Mouse (Mus musculus) ES-Bruce4 (cell line): ENCODE measurements around the gene Olfr195. TPM values are rescaled to one million over a fixed set of nuclear protein-coding genes. Genes with fewer than 3 reads are reported as not detected.
"Not testable (repeated sequence)": the region's sequence is repeated elsewhere in the genome, so short reads cannot be mapped to it uniquely, and the experiment has no call there.

Experiments used
- H3K27ac ChIP-seq: 2 replicates; pipeline ENCODE4 v1.5.1; 2012; ENCODE audit warnings: low read length, inconsistent platforms; ENCODE audit not compliant: insufficient read depth
- H3K27me3 ChIP-seq: 2 replicates; pipeline ENCODE4 v1.6.1; 2012; ENCODE audit warnings: mild to moderate bottlenecking, low read length, inconsistent platforms; ENCODE audit not compliant: control insufficient read depth, poor library complexity, insufficient read depth, severe bottlenecking
- H3K36me3 ChIP-seq: 2 replicates; pipeline ENCODE4 v1.6.1; 2012; ENCODE audit warnings: inconsistent platforms, mild to moderate bottlenecking, low read length, moderate library complexity; ENCODE audit not compliant: control insufficient read depth, poor library complexity, insufficient read depth, severe bottlenecking
- H3K4me1 ChIP-seq: one replicate; pipeline ENCODE4 v1.8.1; 2011; ENCODE audit warnings: low read length; ENCODE audit not compliant: control insufficient read depth, insufficient read depth
- H3K4me3 ChIP-seq: 2 replicates; pipeline ENCODE4 v1.5.1; 2011; ENCODE audit warnings: low read depth, mild to moderate bottlenecking, low read length
- H3K9ac ChIP-seq: 2 replicates; pipeline ENCODE4 v1.6.1; 2012; ENCODE audit warnings: low read depth, mild to moderate bottlenecking, inconsistent platforms; ENCODE audit not compliant: poor library complexity, severe bottlenecking
- H3K9me3 ChIP-seq: replicated peaks from 2 replicates; pipeline ENCODE4 v1.6.1; 2012; ENCODE audit warnings: mild to moderate bottlenecking, low read length, inconsistent platforms; ENCODE audit not compliant: control insufficient read depth, poor library complexity, insufficient read depth, severe bottlenecking
- CTCF ChIP-seq: IDR thresholded peaks from one replicate; pipeline ENCODE4 v1.8.1; 2011; ENCODE audit warnings: low read depth, low read length
- EP300 ChIP-seq: IDR thresholded peaks from 2 replicates; pipeline ENCODE4 v1.6.1; 2011; ENCODE audit warnings: low read depth, low read length; ENCODE audit not compliant: insufficient read depth
- POLR2A ChIP-seq: IDR thresholded peaks from one replicate; pipeline ENCODE4 v1.8.1; 2011; ENCODE audit warnings: low read length; ENCODE audit not compliant: insufficient read depth
- polyA plus RNA-seq: library from polyadenylated mRNA; stranded (reverse); fragments of >200 nt; gene quantifications from 2 replicates; pipeline ENCODE4 v1.2.4, GENCODE M21; 2011; ENCODE audit warnings: low read depth; ENCODE audit not compliant: missing spikeins, insufficient read depth, insufficient read length

Olfr195 gene
- polyA plus RNA-seq = not detected in 2 replicates

DNA sequence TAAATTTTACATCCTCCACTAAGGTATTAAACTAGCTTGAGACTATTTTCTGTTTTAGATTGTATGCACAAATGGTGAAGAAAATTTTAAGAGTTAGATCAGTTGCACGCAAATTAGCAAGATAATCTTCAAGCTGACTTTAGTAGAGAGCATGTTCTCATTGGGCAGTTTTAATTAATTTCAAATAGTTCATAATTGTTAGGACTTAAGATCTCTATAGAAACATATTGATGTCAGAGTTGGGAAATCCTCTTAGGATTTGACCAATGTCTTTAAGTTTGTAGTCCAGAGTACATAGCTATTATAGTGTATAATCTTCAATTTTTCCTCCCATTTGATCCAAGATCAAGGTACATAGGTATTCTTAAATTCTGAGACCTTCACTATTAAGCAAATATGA is at the start of gene Olfr195:
TSS of gene Olfr195 (plus strand) at position 301 of the 400 bp plus-strand sequence.
- Histone ChIP-seq H3K36me3 (no peaks in the 10 kb centered on the region), H3K27ac (no peak within 1 kb of the TSS), H3K9ac (no peak within 1 kb of the TSS), H3K27me3 (no peaks in the 10 kb centered on the region), H3K4me1 (no peaks in the 10 kb centered on the region), H3K4me3 (no peak within 1 kb of the TSS), H3K9me3 (no peaks in the 10 kb centered on the region; the same call in 1 of the 2 replicates)
- TF ChIP-seq EP300 (no peak), POLR2A (no peak), CTCF (no peak)

DNA sequence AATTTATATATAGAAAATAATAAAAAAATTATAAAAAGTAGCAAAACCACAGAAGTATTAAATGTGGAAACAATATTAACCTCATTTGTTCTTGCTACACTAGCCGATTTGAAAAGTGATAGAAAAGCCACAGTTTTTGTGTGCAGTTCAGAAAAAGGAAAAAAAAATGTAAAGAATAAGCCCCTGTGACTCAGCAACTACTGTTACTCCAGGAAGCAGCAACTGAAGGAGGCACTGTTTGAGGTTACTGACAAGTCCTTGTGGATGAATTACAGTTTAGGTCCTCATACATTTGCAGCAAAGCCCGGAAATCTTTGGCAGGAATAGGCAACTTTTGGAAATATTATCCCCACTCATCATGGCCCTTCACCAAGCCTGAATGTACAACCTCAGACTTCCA is 41.5 kb upstream of the Olfr195 start:
- no peak overlapping the region for H3K27ac ChIP-seq
- H3K4me1 ChIP-seq = no peaks in the 10 kb centered on the region
- no peak overlapping the region for H3K4me3 ChIP-seq
- no peaks in the 10 kb centered on the region for H3K36me3 ChIP-seq
- no peaks in the 10 kb centered on the region for H3K27me3 ChIP-seq
- H3K9ac ChIP-seq = no peak overlapping the region
- no peaks in the 10 kb centered on the region for H3K9me3 ChIP-seq
- TF ChIP-seq CTCF = no peak
- TF ChIP-seq EP300 = no peak
- TF ChIP-seq POLR2A = no peak

DNA sequence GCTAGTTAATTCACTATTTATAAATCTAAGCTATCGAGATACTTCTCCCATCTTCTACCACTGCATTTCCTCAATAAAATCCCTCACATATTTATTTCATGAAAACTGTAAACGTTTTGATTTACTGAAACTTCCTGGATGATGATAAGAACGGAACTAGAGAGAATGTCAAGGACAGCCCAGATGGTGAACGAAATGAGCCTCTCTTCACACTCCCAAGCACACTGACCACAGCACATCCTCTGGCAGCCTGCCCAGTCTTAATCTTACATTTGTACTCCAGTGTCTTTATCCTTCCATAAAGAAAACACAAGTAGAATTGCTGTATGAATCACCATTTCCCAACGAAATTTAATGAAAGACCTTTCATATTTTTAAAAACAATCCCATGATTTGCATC is 38.3 kb upstream of the Olfr195 start:
- not testable (repeated sequence) for H3K9me3 ChIP-seq, H3K27me3 ChIP-seq, H3K4me3 ChIP-seq, H3K27ac ChIP-seq, H3K36me3 ChIP-seq, H3K4me1 ChIP-seq, H3K9ac ChIP-seq

DNA sequence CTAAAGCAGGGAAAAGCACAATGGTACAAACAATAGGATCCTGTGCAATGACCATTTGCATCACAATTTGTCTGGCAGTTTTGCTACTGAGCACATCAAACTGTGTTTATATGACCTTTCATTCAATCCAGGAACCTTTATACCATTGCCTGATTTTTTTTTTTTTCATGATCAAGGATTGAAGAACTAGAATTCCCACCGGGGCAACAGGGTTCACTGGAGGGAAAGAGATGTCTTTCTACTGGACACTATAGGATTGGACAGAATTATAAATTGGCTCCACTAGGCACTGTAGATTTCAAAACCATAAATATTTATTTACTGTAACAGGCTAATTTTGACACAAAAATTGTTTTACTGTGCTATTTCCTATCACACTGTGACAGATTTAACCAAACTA is 35.1 kb upstream of the Olfr195 start, which contains the start of gene Olfr193:
TSS of gene Olfr193 (minus strand) at position 101 of the 400 bp plus-strand sequence.
- no peak within 1 kb of the TSS for H3K4me3 ChIP-seq
- no peaks in the 10 kb centered on the region for H3K36me3 ChIP-seq
- no peaks in the 10 kb centered on the region for H3K4me1 ChIP-seq
- no peaks in the 10 kb centered on the region for H3K27me3 ChIP-seq
- no peak within 1 kb of the TSS for H3K27ac ChIP-seq
- TF ChIP-seq POLR2A (no peak), CTCF (no peak), EP300 (no peak)
- no peak within 1 kb of the TSS for H3K9ac ChIP-seq
- no peaks in the 10 kb centered on the region for H3K9me3 ChIP-seq

DNA sequence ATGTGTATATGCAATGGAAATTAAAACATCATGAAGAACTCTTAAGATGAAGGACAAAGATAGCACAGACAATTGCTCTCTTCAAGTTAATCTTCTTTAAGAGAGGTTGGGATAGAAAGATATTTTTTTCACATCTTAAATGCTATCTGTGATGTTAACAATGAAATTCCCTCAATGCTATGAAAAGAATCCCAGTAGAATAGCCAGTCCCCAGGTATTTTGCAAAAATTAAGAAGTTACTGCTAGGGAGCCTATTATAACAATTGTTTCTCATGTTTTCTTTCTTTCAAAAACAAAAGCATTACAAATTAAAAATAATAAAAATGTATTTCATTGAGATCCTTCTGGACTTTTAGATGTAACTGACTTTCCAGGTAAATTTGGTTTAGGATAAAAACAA is 25.9 kb upstream of the Olfr195 start, which contains the start of gene Olfr194:
TSS of gene Olfr194 (minus strand) at position 101 of the 400 bp plus-strand sequence.
- no peak for TF ChIP-seq POLR2A
- no peak for TF ChIP-seq EP300
- no peak for TF ChIP-seq CTCF

DNA sequence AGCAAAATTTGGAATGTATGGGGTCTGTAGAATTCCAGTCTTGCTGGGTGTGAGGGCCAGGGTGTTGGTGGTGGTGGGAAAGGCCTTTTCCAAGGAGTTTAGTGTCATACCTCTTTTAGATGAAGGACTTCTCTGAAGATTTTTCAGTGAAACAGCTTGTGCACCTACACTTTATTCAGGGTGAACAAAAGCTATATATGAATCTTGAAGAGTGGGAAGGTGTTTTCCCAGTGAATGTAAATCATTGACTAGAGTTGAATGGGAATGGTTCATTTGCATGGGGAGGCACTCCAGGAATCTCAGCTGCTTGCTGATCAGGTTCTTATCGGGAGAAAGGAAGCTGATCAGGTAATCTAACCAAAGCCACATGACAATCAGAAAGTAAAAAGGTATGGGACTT is 16.1 kb upstream of the Olfr195 start:
- H3K27ac ChIP-seq = no peak overlapping the region
- peaks cover 11% of the 10 kb centered on the region for H3K9me3 ChIP-seq
- no peaks in the 10 kb centered on the region for H3K36me3 ChIP-seq
- no peaks in the 10 kb centered on the region for H3K27me3 ChIP-seq
- no peak overlapping the region for H3K9ac ChIP-seq
- no peaks in the 10 kb centered on the region for H3K4me1 ChIP-seq
- no peak overlapping the region for H3K4me3 ChIP-seq
- TF ChIP-seq CTCF = no peak
- no peak for TF ChIP-seq EP300
- no peak for TF ChIP-seq POLR2A

More for the DNA sequence above, 25.9 kb upstream of the Olfr195 start, which contains the start of gene Olfr194:
- H3K4me1 ChIP-seq = no peaks in the 10 kb centered on the region
- no peaks in the 10 kb centered on the region for H3K36me3 ChIP-seq
- H3K27me3 ChIP-seq = no peaks in the 10 kb centered on the region
- no peak within 1 kb of the TSS for H3K27ac ChIP-seq
- H3K9ac ChIP-seq = no peak within 1 kb of the TSS
- peaks cover 9% of the 10 kb centered on the region for H3K9me3 ChIP-seq
- H3K4me3 ChIP-seq = no peak within 1 kb of the TSS
